Mouse (Mus musculus): ENCODE results near the gene Sell.

DNA sequence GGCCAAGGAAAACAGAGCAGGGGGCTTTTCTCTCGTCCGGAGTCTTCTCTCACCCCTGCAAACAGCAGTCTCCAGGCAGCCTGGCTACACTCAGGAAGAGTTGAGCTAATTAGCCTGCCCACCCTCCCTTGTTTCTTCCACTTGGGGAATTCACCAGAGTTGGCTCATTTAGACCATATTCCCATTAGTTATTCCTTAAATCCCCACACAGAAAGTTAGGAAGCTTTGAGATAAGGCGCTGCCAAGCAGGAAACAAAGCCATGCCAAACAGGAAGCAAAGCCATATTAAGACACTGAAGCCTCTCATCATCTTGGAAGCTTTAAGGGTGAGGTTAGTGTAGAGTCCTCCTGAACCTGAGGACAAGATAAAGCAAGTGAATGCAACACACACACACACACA lies 18.2 kb upstream of the Sell start:
- TF ChIP-seq CTCF (IDR thresholded peaks at IDR 0.05; ENCODE audit: low read depth, low read length) (no peak), EP300 (IDR thresholded peaks at IDR 0.05; ENCODE audit: insufficient read depth, low read depth, low read length) (no peak)

Measured in ES-Bruce4 (cell line).